Comparison of ENCODE assay signal across 18 mouse cellular contexts in genomic region chr7:92322342-92323069, GRCm38 (mm10).
DNase-seq lines count a peak whose midpoint lies in the region; ATAC-seq lines count a peak whose summit lies in the region.
"Had no signal": no experiment of that assay in that cellular context is flagged by ENCODE, and none has a peak within 500 bp of the region (broad histone marks: within the 10 kb centered on the region; RNA-seq: fewer than 3 reads in every experiment).

No protein-coding gene starts in this region.

- WGBS in neural tube, embryonic 11.5 days = 41% methylated on average over 13 of the region's 13 CpGs
- WGBS in neural tube, embryonic 15.5 days = 27% methylated on average over 13 of the region's 13 CpGs
- WGBS in hindbrain, embryonic 16.5 days = 27% methylated on average over 13 of the region's 13 CpGs
- 77% methylated on average over 13 of the region's 13 CpGs for WGBS in forebrain, embryonic 11.5 days

- peak; percentile 6 for DNase-seq in kidney, postnatal 14 days
- DNase-seq in kidney, postnatal 10 days = no peak
- DNase-seq in neural tube, embryonic 11.5 days (ENCODE audit: low spot score) = peak; percentile 23
- DNase-seq in forebrain, embryonic 11.5 days (ENCODE audit: low spot score) = no peak
- no peak for DNase-seq in gastrocnemius, postnatal 4 days (ENCODE audit: low spot score in 2 of 2)
- DNase-seq: cerebellum, adult 9-11 months; forebrain, postnatal 0 days; gastrocnemius, postnatal 10 days; heart, postnatal 14 days; kidney, adult 11 months; kidney, postnatal 25 days; layer of hippocampus, postnatal 36 days; thymus, adult 18-20 months had no signal

- no peak overlapping the region for H3K27ac ChIP-seq in neural tube, embryonic 11.5 days (ENCODE audit: low read depth, low read length)
- H3K27ac ChIP-seq in neural tube, embryonic 15.5 days (replicated peaks) = no peak overlapping the region
- H3K27ac ChIP-seq in hindbrain, embryonic 16.5 days (ENCODE audit: low read depth, low read length) = peak overlapping the region; percentile 29; the same call in 1 of the 2 replicates
- H3K27ac ChIP-seq in forebrain, embryonic 11.5 days (ENCODE audit: low read depth, low read length) = no peak overlapping the region
- H3K27ac ChIP-seq: embryonic facial prominence, embryonic 10.5 days had no signal

- 0 out of 2 replicates have a peak, but pooled peaks cover 3% of the 10 kb centered on the region for H3K4me1 ChIP-seq in neural tube, embryonic 11.5 days (ENCODE audit: control insufficient read depth, insufficient read depth, low read length)
- H3K4me1 ChIP-seq in neural tube, embryonic 15.5 days = peaks cover 12% of the 10 kb centered on the region
- H3K4me1 ChIP-seq in hindbrain, embryonic 16.5 days (ENCODE audit: control insufficient read depth, insufficient read depth, low read depth, low read length) = peaks cover 11% of the 10 kb centered on the region
- no peaks in the 10 kb centered on the region for H3K4me1 ChIP-seq in forebrain, embryonic 11.5 days (replicated peaks; ENCODE audit: control insufficient read depth, insufficient read depth, low read length)
- H3K4me1 ChIP-seq: embryonic facial prominence, embryonic 10.5 days had no signal

- H3K36me3 ChIP-seq in neural tube, embryonic 11.5 days (ENCODE audit: control insufficient read depth, insufficient read depth, low read length) = no peaks in the 10 kb centered on the region
- no peaks in the 10 kb centered on the region for H3K36me3 ChIP-seq in neural tube, embryonic 15.5 days
- no peaks in the 10 kb centered on the region for H3K36me3 ChIP-seq in hindbrain, embryonic 16.5 days (ENCODE audit: control insufficient read depth, insufficient read depth, low read length)
- H3K36me3 ChIP-seq in forebrain, embryonic 11.5 days (ENCODE audit: control insufficient read depth, insufficient read depth, low read length) = no peaks in the 10 kb centered on the region
- H3K36me3 ChIP-seq: embryonic facial prominence, embryonic 10.5 days; G1E had no signal

- no peaks in the 10 kb centered on the region for H3K9me3 ChIP-seq in neural tube, embryonic 11.5 days (ENCODE audit: control insufficient read depth, low read length)
- no peaks in the 10 kb centered on the region for H3K9me3 ChIP-seq in neural tube, embryonic 15.5 days (replicated peaks)
- no peaks in the 10 kb centered on the region for H3K9me3 ChIP-seq in hindbrain, embryonic 16.5 days (ENCODE audit: control insufficient read depth, low read length)
- H3K9me3 ChIP-seq in forebrain, embryonic 11.5 days (ENCODE audit: control insufficient read depth, low read length) = no peaks in the 10 kb centered on the region
- H3K9me3 ChIP-seq: embryonic facial prominence, embryonic 10.5 days; G1E had no signal

- H3K4me3 ChIP-seq in neural tube, embryonic 11.5 days (ENCODE audit: low read depth, low read length) = no peak overlapping the region
- H3K4me3 ChIP-seq in neural tube, embryonic 15.5 days (replicated peaks) = no peak overlapping the region
- no peak overlapping the region for H3K4me3 ChIP-seq in hindbrain, embryonic 16.5 days (ENCODE audit: low read length)
- H3K4me3 ChIP-seq in forebrain, embryonic 11.5 days (ENCODE audit: low read depth, low read length) = no peak overlapping the region
- H3K4me3 ChIP-seq: embryonic facial prominence, embryonic 10.5 days; erythroblast, embryonic 14.5 days had no signal

- H3K9ac ChIP-seq in neural tube, embryonic 11.5 days (ENCODE audit: low read length) = no peak overlapping the region
- H3K9ac ChIP-seq in neural tube, embryonic 15.5 days (replicated peaks) = no peak overlapping the region
- no peak overlapping the region for H3K9ac ChIP-seq in hindbrain, embryonic 16.5 days (ENCODE audit: low read depth, low read length)
- H3K9ac ChIP-seq in forebrain, embryonic 11.5 days (ENCODE audit: low read length) = no peak overlapping the region
- H3K9ac ChIP-seq: forebrain, postnatal 0 days had no signal

- ATAC-seq in neural tube, embryonic 11.5 days (ENCODE audit: insufficient read depth, low FRiP score, low TSS enrichment) = no peak
- no peak for ATAC-seq in neural tube, embryonic 15.5 days (ENCODE audit: low FRiP score)
- ATAC-seq in hindbrain, embryonic 16.5 days = peak; percentile 63; the same call in 1 of the 2 replicates
- ATAC-seq in forebrain, embryonic 11.5 days (replicated peaks; ENCODE audit: low FRiP score) = no peak
- ATAC-seq: forebrain, postnatal 0 days had no signal

- H3K4me2 ChIP-seq in neural tube, embryonic 11.5 days (ENCODE audit: low read depth) = no peak overlapping the region
- no peak overlapping the region for H3K4me2 ChIP-seq in neural tube, embryonic 15.5 days
- no peak overlapping the region for H3K4me2 ChIP-seq in hindbrain, embryonic 16.5 days (ENCODE audit: low read length)
- H3K4me2 ChIP-seq in forebrain, embryonic 11.5 days (ENCODE audit: low read depth, low read length, severe bottlenecking) = no peak overlapping the region

- H3K27me3 ChIP-seq in neural tube, embryonic 11.5 days (ENCODE audit: control insufficient read depth, insufficient read depth, low read length) = no peaks in the 10 kb centered on the region
- H3K27me3 ChIP-seq in neural tube, embryonic 15.5 days (replicated peaks) = no peaks in the 10 kb centered on the region
- H3K27me3 ChIP-seq in hindbrain, embryonic 16.5 days (replicated peaks; ENCODE audit: control insufficient read depth, insufficient read depth, low read length) = no peaks in the 10 kb centered on the region
- H3K27me3 ChIP-seq in forebrain, embryonic 11.5 days (ENCODE audit: control insufficient read depth, insufficient read depth, low read length) = no peaks in the 10 kb centered on the region

Comparison
In these comparisons a context has a peak if more than half of its experiments do, and no peak if none do; other contexts are left out.
1. DNase-seq: peak in kidney, postnatal 14 days (single experiment) and neural tube, embryonic 11.5 days (single experiment); none in kidney, postnatal 10 days (single experiment), forebrain, embryonic 11.5 days (single experiment) and gastrocnemius, postnatal 4 days (0 of 2).